Mouse (Mus musculus) urinary bladder, postnatal 14 days (tissue): Measurements from ENCODE around the gene Pcsk4.

ENCODE experiments used
- DNase-seq: peaks from one replicate; pipeline ENCODE4 v3.0.0; 2021; ENCODE audit warnings: low spot score

The Pcsk4 gene

GRCm38 (mm10) chr10:80297526-80298133, 31.7 kb downstream of the Pcsk4 start:
- no peak for DNase-seq

- DNase-seq = no peak
These were observed 32.5 kb downstream of the Pcsk4 start for GRCm38 (mm10) chr10:80296824-80297223.

- DNase-seq = peak; percentile 67
These were observed 33.5 kb downstream of the Pcsk4 start, which contains the start of gene Apc2 for GRCm38 (mm10) chr10:80295618-80296425. Gene Apc2 (plus strand): TSS chr10:80295977.

DNA sequence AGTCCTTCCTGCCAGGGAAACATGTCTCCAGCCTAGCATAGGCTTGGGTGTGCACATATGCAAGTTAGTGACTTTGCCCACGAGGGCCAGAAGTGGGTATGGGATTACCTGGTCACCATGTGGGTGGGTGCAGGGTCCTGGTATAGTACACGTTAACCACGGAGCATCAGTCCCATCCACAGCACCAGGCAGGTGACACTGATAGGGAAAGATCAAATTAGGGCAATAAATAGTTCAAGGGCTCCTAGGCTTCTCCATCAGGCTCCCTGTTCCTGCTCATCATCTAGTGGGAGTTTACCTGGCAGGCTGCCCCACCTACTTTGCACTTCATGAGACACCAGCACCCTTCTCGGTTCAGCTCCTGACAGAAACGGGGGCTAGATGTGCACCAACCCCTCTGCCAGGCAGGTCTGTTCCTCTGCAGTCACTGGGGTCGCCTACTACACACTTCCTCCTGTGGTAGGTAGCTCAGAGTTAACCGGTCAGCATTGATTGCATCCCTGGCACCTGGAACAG, 34.5 kb downstream of the Pcsk4 start:
- DNase-seq = no peak

DNA sequence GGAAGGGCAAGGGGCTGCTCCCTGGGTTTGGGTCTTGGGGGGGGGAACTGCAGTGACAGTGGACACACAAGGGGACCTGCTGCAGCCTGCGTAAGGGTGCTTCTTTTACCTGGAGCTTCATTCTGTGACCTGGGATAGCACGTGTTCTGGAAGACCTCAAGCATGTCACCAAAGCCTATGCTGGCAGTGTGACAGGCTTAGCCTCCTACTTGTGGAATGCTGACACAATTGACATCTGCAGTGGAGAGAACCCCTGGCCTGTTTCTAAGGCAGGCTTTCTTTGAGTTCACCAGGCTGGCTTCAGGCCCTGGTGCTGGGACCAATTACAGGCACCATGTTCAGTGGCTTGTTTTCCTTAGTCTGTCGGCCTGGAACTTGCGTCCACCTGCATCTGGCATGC, 35.0 kb downstream of the Pcsk4 start:
- no peak for DNase-seq

- DNase-seq = no peak
These were observed 36.0 kb downstream of the Pcsk4 start for GRCm38 (mm10) chr10:80293325-80293724.

DNA sequence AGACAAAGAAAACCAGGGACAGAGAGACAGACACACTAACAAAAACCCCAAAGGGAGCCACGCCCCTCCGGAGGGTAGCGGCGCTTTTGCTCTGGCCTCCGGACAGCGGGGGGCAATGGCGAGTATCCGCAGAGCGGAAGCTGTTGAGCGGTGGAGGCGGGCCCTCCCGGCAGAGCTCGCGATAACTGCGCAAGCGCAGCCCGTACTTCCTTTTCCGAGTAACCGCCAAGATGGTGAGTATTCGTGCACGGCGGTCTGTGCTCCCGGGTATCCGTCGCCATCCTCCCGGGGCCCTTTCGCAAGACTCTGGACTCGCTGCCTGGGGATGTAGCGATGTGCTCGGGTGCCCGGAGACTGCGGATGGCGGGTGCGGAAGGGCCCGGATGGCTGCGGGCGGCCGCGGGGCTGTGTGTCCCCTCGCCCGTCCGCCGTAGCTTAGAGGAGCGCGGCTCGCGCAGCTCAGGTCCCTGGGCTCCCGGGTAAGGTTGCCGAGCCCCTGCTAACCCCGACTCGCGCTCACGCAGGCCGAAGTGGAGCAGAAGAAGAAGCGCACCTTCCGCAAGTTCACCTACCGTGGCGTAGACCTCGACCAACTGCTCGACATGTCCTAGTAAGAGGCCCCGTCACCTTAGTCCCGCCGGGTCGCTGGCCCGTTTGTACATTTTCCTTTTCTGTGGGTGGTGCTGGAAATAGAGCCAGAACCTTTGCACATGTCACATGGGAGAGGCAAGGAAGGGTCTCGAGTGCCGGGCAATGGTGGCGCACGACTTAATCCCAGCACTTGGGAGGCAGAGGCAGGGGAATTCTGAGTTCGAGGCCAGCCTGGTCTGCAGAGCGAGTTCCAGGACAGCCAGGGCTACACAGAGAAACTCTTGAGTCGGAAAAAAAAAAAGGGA, 36.8 kb downstream of the Pcsk4 start, which contains the start of gene Rps15:
Rps15 (plus strand) TSS at position 203 of the 896 bp plus-strand sequence.
- peak; percentile 96 for DNase-seq

- DNase-seq = no peak
These were observed 40.6 kb downstream of the Pcsk4 start for GRCm38 (mm10) chr10:80288657-80289056.

DNA sequence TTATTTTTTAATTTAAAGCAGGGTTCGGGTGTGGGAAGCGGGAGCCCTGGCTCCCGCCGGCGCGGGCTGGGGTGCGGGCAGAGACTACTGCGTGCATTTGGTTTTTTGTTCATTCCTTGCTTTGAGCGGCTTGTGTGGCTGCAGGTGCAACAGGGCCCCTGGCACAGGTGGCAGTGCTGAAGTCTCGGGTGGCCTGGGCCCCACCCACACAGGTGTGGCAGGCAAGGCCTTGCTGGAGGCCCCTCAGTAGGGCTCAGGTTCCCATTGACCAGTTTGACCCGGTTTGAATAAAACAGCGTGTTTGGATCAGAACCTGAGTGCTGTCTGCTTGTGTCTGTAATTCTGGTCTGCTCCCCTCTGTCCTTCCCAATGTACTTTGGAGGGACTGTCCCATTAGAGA, 41.2 kb downstream of the Pcsk4 start:
- DNase-seq = no peak

- no peak for DNase-seq
These were observed 43.9 kb downstream of the Pcsk4 start for GRCm38 (mm10) chr10:80285222-80286070.

DNA sequence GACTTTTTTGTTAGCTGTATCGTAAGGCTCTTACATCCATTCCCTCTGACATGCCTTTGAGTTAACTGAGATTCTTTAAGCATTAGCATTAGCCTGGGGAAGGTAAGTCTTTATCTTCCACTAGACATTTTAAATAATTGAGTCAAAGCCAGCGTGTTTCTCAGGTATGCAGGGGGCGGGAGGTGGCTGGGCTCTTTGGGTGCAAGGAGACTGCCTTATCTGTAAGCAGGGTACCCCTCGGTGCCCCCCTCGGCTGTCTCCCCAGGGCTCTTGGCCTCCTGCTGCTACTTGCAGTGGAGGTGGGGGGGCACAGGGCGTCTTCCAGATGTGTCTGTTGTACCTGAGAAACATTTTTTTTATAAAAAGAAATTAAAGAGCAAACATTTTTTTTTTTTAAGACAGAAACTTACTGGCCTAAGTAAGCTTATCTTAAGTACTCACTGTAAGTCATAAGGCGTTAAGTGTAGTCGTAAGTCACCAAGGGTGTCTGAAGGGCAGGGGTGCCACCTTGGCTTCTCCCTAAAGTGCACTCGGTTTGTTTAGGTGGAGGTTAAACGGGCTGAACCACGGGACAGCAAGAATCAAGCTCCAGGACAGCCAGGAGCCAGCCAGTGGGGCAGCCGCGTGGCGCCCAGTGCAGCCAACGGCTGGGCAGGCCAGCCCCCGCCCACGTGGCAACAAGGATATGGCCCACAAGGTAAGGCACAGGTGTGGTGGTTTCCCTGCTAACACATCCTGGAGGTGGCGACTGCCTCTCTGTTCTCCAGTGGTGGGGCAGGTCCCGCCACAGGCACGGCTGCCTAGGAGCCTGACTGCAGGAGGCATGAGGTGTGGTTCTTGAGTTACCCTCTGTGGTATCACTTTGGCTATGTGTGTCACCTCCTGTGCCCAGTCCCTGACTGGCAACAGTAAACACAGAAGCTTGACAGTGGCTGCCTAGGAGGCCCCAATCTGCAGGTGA, 46.5 kb downstream of the Pcsk4 start:
- DNase-seq = peak; percentile 47

DNA sequence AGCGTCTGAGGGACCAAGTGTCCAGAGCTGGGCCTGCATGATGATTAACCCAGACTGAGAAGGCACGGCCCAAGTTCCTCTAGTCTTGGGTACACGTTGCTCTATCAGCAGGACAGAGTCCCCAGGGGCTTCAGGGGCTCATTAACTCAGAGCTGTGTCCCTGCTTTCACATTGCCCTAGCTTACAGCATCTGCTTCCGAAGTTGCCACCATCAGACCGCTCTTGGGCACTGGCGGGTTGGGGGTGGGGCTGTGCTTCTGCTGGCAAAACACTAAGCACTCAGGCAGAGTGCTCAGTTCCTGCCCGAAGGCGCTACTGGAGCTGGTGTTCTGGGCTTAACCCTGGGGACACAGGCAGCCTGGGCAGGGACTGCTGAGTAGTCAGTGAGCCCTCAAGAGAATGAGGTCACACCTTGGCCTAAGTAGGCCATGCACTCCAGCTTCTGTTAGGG, 47.4 kb downstream of the Pcsk4 start:
- DNase-seq = peak; percentile 60

- no peak for DNase-seq
These were observed 48.0 kb downstream of the Pcsk4 start for GRCm38 (mm10) chr10:80281304-80281703.

- DNase-seq = no peak
These were observed 50.0 kb downstream of the Pcsk4 start for GRCm38 (mm10) chr10:80279273-80279672.

- DNase-seq = no peak
These were observed 50.9 kb downstream of the Pcsk4 start for GRCm38 (mm10) chr10:80278390-80278789.

DNA sequence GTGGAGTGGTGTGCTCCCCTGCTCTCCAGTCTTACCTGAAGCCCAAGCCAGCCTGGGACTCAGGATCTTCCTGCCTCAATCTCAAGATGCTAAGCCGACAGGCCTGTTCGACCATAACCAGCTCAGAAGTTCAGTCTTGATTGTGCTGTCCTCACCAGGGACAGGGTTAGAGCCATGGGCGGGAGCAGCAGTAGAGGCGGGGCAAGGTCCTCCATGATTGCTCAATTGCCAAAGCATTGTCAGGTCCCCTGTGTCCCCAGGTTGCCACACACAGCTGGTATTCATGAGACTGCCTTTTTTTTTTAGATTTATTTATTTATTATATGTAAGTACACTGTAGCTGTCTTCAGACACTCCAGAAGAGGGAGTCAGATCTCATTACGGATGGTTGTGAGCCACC, 53.1 kb downstream of the Pcsk4 start:
- DNase-seq = no peak

- DNase-seq = no peak
These were observed 55.5 kb downstream of the Pcsk4 start for GRCm38 (mm10) chr10:80273847-80274246.

- DNase-seq = no peak
These were observed 57.3 kb downstream of the Pcsk4 start for GRCm38 (mm10) chr10:80271870-80272585.
